ENCODE assay signal across 25 mouse cellular contexts in genomic region chr12:36726026-36726425, GRCm38 (mm10).
DNase-seq lines count a peak whose midpoint lies in the region; ATAC-seq and TF ChIP-seq lines count a peak whose summit lies in the region.
"Had no signal": no experiment of that assay in that cellular context is flagged by ENCODE, and none has a peak within 500 bp of the region (broad histone marks: within the 10 kb centered on the region; RNA-seq: fewer than 3 reads in every experiment).

No protein-coding gene starts in this region.

- peak overlapping the region; percentile 41; the same call in 1 of the 2 replicates for H3K27ac ChIP-seq in heart, adult 2 months
- no peak overlapping the region for H3K27ac ChIP-seq in heart, embryonic 11.5 days (ENCODE audit: low read depth, low read length)
- H3K27ac ChIP-seq in kidney, embryonic 14.5 days (ENCODE audit: low read depth, low read length), result no peak overlapping the region
- no peak overlapping the region for H3K27ac ChIP-seq in kidney, postnatal 0 days
- H3K27ac ChIP-seq: embryonic facial prominence, embryonic 10.5 days; embryonic facial prominence, embryonic 13.5 days; forebrain, embryonic 12.5 days; forebrain, embryonic 15.5 days; heart, embryonic 10.5 days; hindbrain, embryonic 12.5 days; hindbrain, embryonic 15.5 days had no signal

- peaks cover 4% of the 10 kb centered on the region for H3K4me1 ChIP-seq in heart, adult 2 months (ENCODE audit: control insufficient read depth, insufficient read depth, low read length)
- H3K4me1 ChIP-seq in heart, embryonic 11.5 days (ENCODE audit: control insufficient read depth, insufficient read depth, low read length), result no peaks in the 10 kb centered on the region
- no peaks in the 10 kb centered on the region for H3K4me1 ChIP-seq in kidney, embryonic 14.5 days (ENCODE audit: control insufficient read depth, insufficient read depth, low read length)
- H3K4me1 ChIP-seq in kidney, postnatal 0 days (replicated peaks; ENCODE audit: insufficient read depth, low read length), result no peaks in the 10 kb centered on the region
- H3K4me1 ChIP-seq: forebrain, embryonic 12.5 days; heart, embryonic 10.5 days; hindbrain, embryonic 15.5 days had no signal

- no peak overlapping the region for H3K4me3 ChIP-seq in heart, adult 2 months
- H3K4me3 ChIP-seq in heart, embryonic 11.5 days (ENCODE audit: low read depth, low read length), result no peak overlapping the region
- H3K4me3 ChIP-seq in kidney, embryonic 14.5 days (ENCODE audit: low read length), result no peak overlapping the region
- no peak overlapping the region for H3K4me3 ChIP-seq in kidney, postnatal 0 days (replicated peaks; ENCODE audit: low read depth, low read length)
- H3K4me3 ChIP-seq: embryonic facial prominence, embryonic 10.5 days; embryonic facial prominence, embryonic 13.5 days; erythroblast, embryonic 14.5 days; forebrain, embryonic 12.5 days; forebrain, embryonic 15.5 days; heart, embryonic 10.5 days; hindbrain, embryonic 12.5 days; hindbrain, embryonic 15.5 days had no signal

- intact Hi-C loops in heart, adult 2 months (cut with DNase I), result loop anchor here (5.0 kb wide), 1 partner anchor 46 kb away; no protein-coding TSS in a partner anchor

- H3K79me2 ChIP-seq in heart, adult 2 months (replicated peaks; ENCODE audit: control insufficient read depth, insufficient read depth, low read length), result no peaks in the 10 kb centered on the region

- TF ChIP-seq POLR2A in heart, adult 2 months (IDR thresholded peaks at IDR 0.05; ENCODE audit: insufficient read depth, low read depth, low read length), result no peak

- no peak for ATAC-seq in heart, embryonic 11.5 days (replicated peaks; ENCODE audit: insufficient number of reproducible peaks, low FRiP score, low TSS enrichment)
- ATAC-seq in kidney, embryonic 14.5 days (ENCODE audit: low FRiP score, low TSS enrichment), result peak; percentile 89
- ATAC-seq in kidney, postnatal 0 days (replicated peaks; ENCODE audit: low FRiP score, low read depth), result 0 out of 2 replicates have a peak, but pooled peaks have one; percentile 40
- ATAC-seq: forebrain, embryonic 15.5 days; Patski had no signal

- no peak for TF ChIP-seq EP300 in heart, adult 2 months (IDR thresholded peaks at IDR 0.05; ENCODE audit: insufficient read depth, low read depth, low read length)

- no peaks in the 10 kb centered on the region for H3K27me3 ChIP-seq in heart, adult 2 months (ENCODE audit: control insufficient read depth, insufficient read depth, low read length)
- no peaks in the 10 kb centered on the region for H3K27me3 ChIP-seq in heart, embryonic 11.5 days (ENCODE audit: control insufficient read depth, insufficient read depth, low read length)
- no peaks in the 10 kb centered on the region for H3K27me3 ChIP-seq in kidney, embryonic 14.5 days (ENCODE audit: control insufficient read depth, insufficient read depth, low read length)
- no peaks in the 10 kb centered on the region for H3K27me3 ChIP-seq in kidney, postnatal 0 days (ENCODE audit: insufficient read depth, low read length)
- H3K27me3 ChIP-seq: embryonic facial prominence, embryonic 13.5 days; forebrain, embryonic 12.5 days; forebrain, embryonic 15.5 days; hindbrain, embryonic 12.5 days; hindbrain, embryonic 15.5 days had no signal

- no peak for TF ChIP-seq CTCF in heart, adult 2 months (IDR thresholded peaks at IDR 0.05)
- no peak for TF ChIP-seq CTCF in kidney, postnatal 0 days (IDR thresholded peaks at IDR 0.05; ENCODE audit: low read depth)

- H3K9ac ChIP-seq in heart, adult 2 months (ENCODE audit: low read depth, low read length), result no peak overlapping the region
- no peak overlapping the region for H3K9ac ChIP-seq in heart, embryonic 11.5 days (ENCODE audit: low read depth, low read length)
- H3K9ac ChIP-seq in kidney, embryonic 14.5 days (ENCODE audit: low read depth, low read length), result no peak overlapping the region
- H3K9ac ChIP-seq in kidney, postnatal 0 days (ENCODE audit: low read depth, low read length), result no peak overlapping the region
- H3K9ac ChIP-seq: embryonic facial prominence, embryonic 13.5 days; forebrain, embryonic 12.5 days; forebrain, embryonic 15.5 days; hindbrain, embryonic 12.5 days; hindbrain, embryonic 15.5 days had no signal

- peaks cover 2% of the 10 kb centered on the region for H3K36me3 ChIP-seq in heart, adult 2 months (ENCODE audit: control insufficient read depth, insufficient read depth, low read length)
- no peaks in the 10 kb centered on the region for H3K36me3 ChIP-seq in heart, embryonic 11.5 days (ENCODE audit: control insufficient read depth, insufficient read depth, low read length)
- no peaks in the 10 kb centered on the region for H3K36me3 ChIP-seq in kidney, embryonic 14.5 days (ENCODE audit: control insufficient read depth, insufficient read depth, low read length)
- H3K36me3 ChIP-seq in kidney, postnatal 0 days (ENCODE audit: insufficient read depth, low read length), result no peaks in the 10 kb centered on the region
- H3K36me3 ChIP-seq: embryonic facial prominence, embryonic 10.5 days; embryonic facial prominence, embryonic 13.5 days; forebrain, embryonic 12.5 days; forebrain, embryonic 15.5 days; G1E; heart, embryonic 10.5 days; hindbrain, embryonic 12.5 days; hindbrain, embryonic 15.5 days had no signal

- H3K4me2 ChIP-seq in heart, embryonic 11.5 days, result no peak overlapping the region
- no peak overlapping the region for H3K4me2 ChIP-seq in kidney, embryonic 14.5 days (replicated peaks; ENCODE audit: low read depth, low read length)
- H3K4me2 ChIP-seq in kidney, postnatal 0 days (ENCODE audit: low read length), result no peak overlapping the region
- H3K4me2 ChIP-seq: embryonic facial prominence, embryonic 13.5 days; forebrain, embryonic 12.5 days; forebrain, embryonic 15.5 days; hindbrain, embryonic 12.5 days; hindbrain, embryonic 15.5 days had no signal

- H3K9me3 ChIP-seq in heart, embryonic 11.5 days (replicated peaks; ENCODE audit: control insufficient read depth, low read length), result no peaks in the 10 kb centered on the region
- H3K9me3 ChIP-seq in kidney, embryonic 14.5 days (ENCODE audit: control insufficient read depth, low read length), result no peaks in the 10 kb centered on the region
- no peaks in the 10 kb centered on the region for H3K9me3 ChIP-seq in kidney, postnatal 0 days (replicated peaks; ENCODE audit: low read length)
- H3K9me3 ChIP-seq: embryonic facial prominence, embryonic 10.5 days; embryonic facial prominence, embryonic 13.5 days; forebrain, embryonic 12.5 days; forebrain, embryonic 15.5 days; G1E; heart, embryonic 10.5 days; hindbrain, embryonic 12.5 days; hindbrain, embryonic 15.5 days had no signal

- 77% methylated on average over 1 of the region's 1 CpGs for WGBS in heart, adult 2 months
- 58% methylated on average over 1 of the region's 1 CpGs for WGBS in heart, embryonic 11.5 days (ENCODE audit: insufficient replicate concordance)
- WGBS in kidney, embryonic 14.5 days, result 34% methylated on average over 1 of the region's 1 CpGs
- WGBS in kidney, postnatal 0 days, result 20% methylated on average over 1 of the region's 1 CpGs

- DNase-seq in heart, adult 2 months, result no peak
- DNase-seq in kidney, postnatal 25 days, result no peak
- no peak for DNase-seq in kidney, postnatal 0 days (ENCODE audit: low spot score)
- no peak for DNase-seq in kidney, adult 18-20 months
- DNase-seq: adrenal gland, adult 2 months; adrenal gland, postnatal 14 days; cerebellum, adult 11-12 months; cerebellum, adult 8-10 months; cerebellum, postnatal 10 days; cerebellum, postnatal 36 days; embryo, embryonic 11 days; gastrocnemius, postnatal 25 days; heart, adult 18-20 months had no signal
